Mouse (Mus musculus) liver, postnatal 0 days (tissue): Measurements from ENCODE around the gene Ypel2.
"Not testable (repeated sequence)": the region's sequence is repeated elsewhere in the genome, so short reads cannot be mapped to it uniquely, and the experiment has no call there.

Experiments used
- CTCF ChIP-seq: sonication (generic); IDR thresholded peaks from 2 replicates; pipeline ENCODE4 v1.5.1; 2016; ENCODE audit warnings: antibody characterized with exemption, low read depth
- EP300 ChIP-seq: IDR thresholded peaks from 2 replicates; pipeline ENCODE4 v1.6.1; 2016; ENCODE audit warnings: antibody characterized with exemption, low read depth, mild to moderate bottlenecking

GRCm38 (mm10) chr11:87023240-87023639 lies 29.7 kb upstream of the Ypel2 start:
- not testable (repeated sequence) for TF ChIP-seq CTCF, EP300
